Mouse (Mus musculus): Measurements from ENCODE around the gene Fat3.

Gene Fat3

DNA sequence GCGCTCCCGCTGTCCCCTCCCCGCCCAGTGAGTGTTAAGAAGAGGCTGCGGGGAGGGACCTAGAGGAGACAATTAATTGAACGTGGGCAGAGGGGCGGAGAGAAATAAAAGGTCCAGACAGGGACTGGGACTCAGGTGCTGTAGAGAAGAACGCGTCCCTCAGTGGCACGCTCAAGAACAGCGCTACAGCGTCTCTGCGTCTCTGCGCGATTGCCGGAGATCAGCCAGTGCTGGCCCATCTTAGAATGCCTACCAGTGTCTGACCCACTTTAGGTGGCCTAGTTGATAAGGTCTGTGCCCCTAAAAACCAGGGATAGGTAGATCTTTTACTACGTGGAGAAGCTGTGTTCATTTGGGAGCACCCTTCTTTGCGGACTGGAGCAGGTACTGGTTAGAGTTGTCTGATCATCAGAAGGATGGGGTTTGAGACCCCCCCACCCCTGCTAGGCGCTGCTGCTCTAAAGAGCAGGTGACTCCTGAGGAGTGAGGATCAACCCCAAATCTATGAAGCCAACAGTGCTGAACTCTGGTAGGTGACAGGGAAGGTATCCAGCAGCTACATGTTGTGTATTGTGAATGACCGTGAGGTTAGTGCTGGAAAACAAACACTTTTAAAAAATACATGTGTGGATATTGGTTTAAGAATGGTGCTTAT is 626.5 kb downstream of the Fat3 start, which contains the start of gene Mtnr1b:
Mtnr1b (minus strand) TSS at position 51 of the 655 bp plus-strand sequence.
- no peak for DNase-seq (ENCODE audit: low spot score)

DNA sequence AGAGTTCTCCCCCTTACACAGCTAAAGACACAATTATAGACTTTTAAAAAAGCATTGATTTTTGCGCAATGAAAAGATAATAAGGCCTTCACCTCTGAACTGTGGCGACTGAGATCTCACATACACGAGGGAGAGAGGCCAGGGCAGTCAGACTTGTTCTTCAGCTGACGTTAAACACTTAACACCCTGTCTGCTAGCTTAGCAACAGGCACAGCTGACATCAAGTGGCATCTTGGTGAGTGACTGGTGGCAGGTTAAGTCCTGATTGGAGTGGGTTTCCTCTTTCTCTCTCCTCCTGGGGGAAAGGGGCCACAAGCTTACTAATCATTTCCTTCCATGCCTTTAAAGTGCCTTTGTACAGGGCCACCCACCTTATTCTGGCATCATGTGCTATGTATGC is 631.1 kb downstream of the Fat3 start:
- DNase-seq (ENCODE audit: low spot score), result no peak

DNA sequence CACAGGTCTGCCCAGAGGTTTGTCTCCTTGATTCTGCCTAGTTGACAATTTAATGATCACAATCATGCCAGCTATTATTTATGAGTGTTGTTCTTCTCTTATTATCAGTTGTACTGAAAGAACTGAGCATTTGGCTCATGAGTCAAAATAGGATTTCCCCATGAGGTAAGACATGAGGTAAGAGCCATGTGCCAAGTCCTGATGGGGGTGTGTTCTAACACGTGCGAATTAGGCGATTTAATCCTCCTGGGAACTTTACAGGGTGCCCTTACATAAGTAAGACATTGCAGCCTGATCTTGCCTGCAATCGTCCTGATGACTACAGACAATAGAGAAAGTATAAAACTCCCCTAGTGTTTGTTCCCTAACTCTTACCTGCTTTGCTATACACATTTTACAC is 631.6 kb downstream of the Fat3 start:
- no peak for DNase-seq (ENCODE audit: low spot score)

DNA sequence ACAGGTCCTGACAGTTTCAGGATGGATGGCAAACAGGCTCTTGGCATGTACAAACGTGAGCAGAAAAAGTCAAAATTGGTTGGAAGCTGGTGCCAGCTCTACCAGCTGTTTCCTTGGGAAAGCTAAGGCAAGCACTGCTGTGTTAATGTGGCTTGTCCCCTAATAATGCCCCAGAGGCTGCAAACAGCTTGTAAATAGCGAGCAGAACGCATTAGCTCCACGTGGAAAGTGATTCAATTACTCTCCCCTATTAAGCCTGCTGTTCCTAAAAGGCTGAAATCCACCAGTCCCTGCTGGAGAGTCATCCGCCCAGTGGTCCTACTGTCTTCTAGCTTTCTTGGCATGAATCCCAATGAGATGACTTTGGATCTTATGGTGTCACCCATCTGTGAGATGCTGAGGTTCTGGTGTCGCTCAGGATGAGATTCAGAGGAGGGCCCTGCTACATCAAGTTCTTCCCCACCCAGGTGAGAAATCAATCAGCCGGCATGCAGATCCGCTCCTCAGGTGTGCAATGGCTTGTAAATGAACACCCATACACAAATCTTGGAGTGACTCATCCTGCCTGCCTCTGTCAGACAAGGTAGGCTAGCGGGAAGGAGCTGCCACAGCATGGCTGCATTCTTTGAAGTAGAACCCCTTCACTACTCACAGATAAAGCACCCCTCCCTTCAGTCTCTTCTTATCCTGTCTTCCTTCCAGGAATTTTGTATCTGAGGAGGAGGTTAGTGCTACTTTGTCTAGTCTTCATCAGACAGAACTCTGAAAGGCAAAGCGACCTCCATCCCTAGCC is 634.6 kb downstream of the Fat3 start:
- no peak for DNase-seq (ENCODE audit: low spot score)

DNA sequence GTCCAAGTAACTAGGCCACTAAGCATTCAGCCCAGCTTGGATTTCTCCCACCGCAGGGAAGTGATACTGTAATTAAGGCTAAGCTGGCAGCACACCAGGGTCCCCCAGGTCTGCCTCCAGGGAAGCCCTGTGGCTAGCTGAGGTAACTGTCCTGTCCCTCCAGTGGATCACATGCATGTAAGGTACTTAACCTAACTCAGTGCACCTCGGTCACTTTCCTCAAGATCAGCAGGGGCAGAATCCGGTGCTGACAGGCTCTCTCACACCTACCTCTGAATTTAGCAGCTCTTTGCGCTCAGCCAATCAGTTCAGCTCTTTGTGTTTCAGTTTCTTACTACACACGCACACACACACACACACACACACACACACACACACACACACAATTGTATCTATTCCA is 639.7 kb downstream of the Fat3 start:
- no peak for DNase-seq (ENCODE audit: low spot score)

Data from c-Kit-positive CD71-positive TER-119-positive erythroid progenitor cells, embryonic 14.5 days (primary cell).